Mouse (Mus musculus) liver, embryonic 12.5 days (tissue): Measurements from ENCODE around the gene Cope. TPM values are rescaled to one million over a fixed set of nuclear protein-coding genes. Genes with fewer than 3 reads are reported as not detected.

Source experiments
- ATAC-seq: fragments of 200-750 bp; cut with Nextera tagmentation; 2 replicates; pipeline ENCODE4 v1.8.0; 2017; ENCODE audit warnings: moderate number of reproducible peaks, mild to moderate bottlenecking, moderate library complexity
- H3K27ac ChIP-seq: fragments of 300-500 bp; sonication (generic); 2 replicates; pipeline ENCODE4 v1.5.1; 2016; ENCODE audit warnings: mild to moderate bottlenecking
- H3K27me3 ChIP-seq: fragments of 300-500 bp; sonication (generic); replicated peaks from 2 replicates; pipeline ENCODE4 v1.6.1; 2016; ENCODE audit warnings: mild to moderate bottlenecking, moderate library complexity
- H3K36me3 ChIP-seq: fragments of 300-500 bp; sonication (generic); 2 replicates; pipeline ENCODE4 v1.6.1; 2016; ENCODE audit warnings: mild to moderate bottlenecking, moderate library complexity
- H3K4me1 ChIP-seq: fragments of 300-500 bp; sonication (generic); 2 replicates; pipeline ENCODE4 v1.6.1; 2016
- H3K4me2 ChIP-seq: fragments of 300-500 bp; sonication (generic); 2 replicates; pipeline ENCODE4 v1.6.1; 2016; ENCODE audit warnings: mild to moderate bottlenecking, moderate library complexity
- H3K4me3 ChIP-seq: fragments of 300-500 bp; sonication (generic); 2 replicates; pipeline ENCODE4 v1.5.1; 2016; ENCODE audit warnings: mild to moderate bottlenecking, moderate library complexity
- H3K9ac ChIP-seq: fragments of 300-500 bp; sonication (generic); 2 replicates; pipeline ENCODE4 v1.6.1; 2016; ENCODE audit warnings: mild to moderate bottlenecking, moderate library complexity
- H3K9me3 ChIP-seq: fragments of 300-500 bp; sonication (generic); replicated peaks from 2 replicates; pipeline ENCODE4 v1.6.1; 2016; ENCODE audit warnings: mild to moderate bottlenecking, moderate library complexity
- WGBS: fragments of 180-500 bp; shearing (Covaris S2); methylation state at CpG from one replicate; pipeline ENCODE4 v1.1.7; 2016; ENCODE audit not compliant: insufficient replicate concordance; 5-methylcytosine and 5-hydroxymethylcytosine counted together
- polyA plus RNA-seq: library from polyadenylated mRNA; unstranded; fragments of >200 nt; fragmentation: Nextera tagmentation; extraction: Ambion mirVana; gene quantifications from 2 replicates; pipeline ENCODE4 v1.2.1, GENCODE M21; 2016

Cope gene
- polyA plus RNA-seq, result 205 and 212 TPM in 2 replicates

GRCm38 (mm10) chr8:70302358-70302890 lies at the start of gene Cope, which contains the start of gene Ddx49:
Gene Cope, plus strand, starts transcription at chr8:70302518.
Gene Ddx49, minus strand, starts transcription at chr8:70302489.
- Histone ChIP-seq H3K4me2 (peak within 1 kb of the TSS; percentile 87), H3K9me3 (no peaks in the 10 kb centered on the region), H3K27ac (peak within 1 kb of the TSS; percentile 72), H3K4me3 (peak within 1 kb of the TSS; percentile 79), H3K27me3 (no peaks in the 10 kb centered on the region), H3K4me1 (peaks cover 38% of the 10 kb centered on the region), H3K9ac (peak within 1 kb of the TSS; percentile 80), H3K36me3 (peaks cover 65% of the 10 kb centered on the region)
- ATAC-seq, result peak; percentile 89
- WGBS, result under 1% methylated on average over 40 of the region's 40 CpGs

GRCm38 (mm10) chr8:70254628-70255027 lies 47.7 kb upstream of the Cope start:
- no peak overlapping the region for H3K27ac ChIP-seq
- WGBS, result 74% methylated on average over 1 of the region's 1 CpGs
- no peaks in the 10 kb centered on the region for H3K27me3 ChIP-seq
- no peak overlapping the region for H3K4me3 ChIP-seq
- no peaks in the 10 kb centered on the region for H3K9me3 ChIP-seq
- H3K36me3 ChIP-seq, result peaks cover 100% of the 10 kb centered on the region
- no peak overlapping the region for H3K4me2 ChIP-seq
- peaks cover 16% of the 10 kb centered on the region for H3K4me1 ChIP-seq
- H3K9ac ChIP-seq, result no peak overlapping the region
- ATAC-seq, result no peak

- no peak for ATAC-seq
- H3K27me3 ChIP-seq, result no peaks in the 10 kb centered on the region
- H3K9ac ChIP-seq, result no peak overlapping the region
- no peak overlapping the region for H3K4me2 ChIP-seq
- H3K9me3 ChIP-seq, result no peaks in the 10 kb centered on the region
- peaks cover 33% of the 10 kb centered on the region for H3K4me1 ChIP-seq
- H3K27ac ChIP-seq, result no peak overlapping the region
- 82% methylated on average over 3 of the region's 3 CpGs for WGBS
- H3K4me3 ChIP-seq, result no peak overlapping the region
- peaks cover 100% of the 10 kb centered on the region for H3K36me3 ChIP-seq
Observed at GRCm38 (mm10) chr8:70257456-70257855, 44.9 kb upstream of the Cope start.

- Histone ChIP-seq H3K9ac (peak overlapping the region; percentile 2; the same call in 1 of the 2 replicates), H3K4me3 (no peak overlapping the region), H3K4me2 (no peak overlapping the region), H3K36me3 (peaks cover 100% of the 10 kb centered on the region), H3K27ac (peak overlapping the region; percentile 34), H3K9me3 (no peaks in the 10 kb centered on the region), H3K27me3 (no peaks in the 10 kb centered on the region), H3K4me1 (peaks cover 33% of the 10 kb centered on the region)
- ATAC-seq, result peak; percentile 38; the same call in 1 of the 2 replicates
- WGBS, result 66% methylated on average over 5 of the region's 5 CpGs
Observed at GRCm38 (mm10) chr8:70258600-70258999, 43.7 kb upstream of the Cope start.

GRCm38 (mm10) chr8:70259043-70259442 lies 43.3 kb upstream of the Cope start:
- H3K27me3 ChIP-seq, result no peaks in the 10 kb centered on the region
- peak; percentile 68 for ATAC-seq
- H3K4me2 ChIP-seq, result no peak overlapping the region
- no peak overlapping the region for H3K4me3 ChIP-seq
- peak overlapping the region; percentile 34 for H3K27ac ChIP-seq
- WGBS, result 36% methylated on average over 2 of the region's 2 CpGs
- H3K4me1 ChIP-seq, result peaks cover 33% of the 10 kb centered on the region
- H3K9me3 ChIP-seq, result no peaks in the 10 kb centered on the region
- peak overlapping the region; percentile 2; the same call in 1 of the 2 replicates for H3K9ac ChIP-seq
- H3K36me3 ChIP-seq, result peaks cover 100% of the 10 kb centered on the region

- Histone ChIP-seq H3K9me3 (no peaks in the 10 kb centered on the region), H3K27me3 (no peaks in the 10 kb centered on the region), H3K36me3 (peaks cover 35% of the 10 kb centered on the region), H3K4me1 (peaks cover 44% of the 10 kb centered on the region), H3K4me2 (no peak overlapping the region; the same call in 1 of the 2 replicates), H3K4me3 (no peak overlapping the region), H3K27ac (peak overlapping the region; percentile 47; the same call in 1 of the 2 replicates), H3K9ac (no peak overlapping the region)
- peak; percentile 62 for ATAC-seq
- WGBS, result 27% methylated on average over 3 of the region's 3 CpGs
Observed at GRCm38 (mm10) chr8:70267674-70268073, 34.6 kb upstream of the Cope start.

GRCm38 (mm10) chr8:70268311-70268710 lies 34.0 kb upstream of the Cope start:
- Histone ChIP-seq H3K9ac (no peak overlapping the region), H3K36me3 (peaks cover 28% of the 10 kb centered on the region), H3K4me2 (no peak overlapping the region), H3K27ac (peak overlapping the region; percentile 47; the same call in 1 of the 2 replicates), H3K4me3 (no peak overlapping the region), H3K27me3 (no peaks in the 10 kb centered on the region), H3K4me1 (peaks cover 50% of the 10 kb centered on the region), H3K9me3 (no peaks in the 10 kb centered on the region)
- ATAC-seq, result no peak
- 58% methylated on average over 5 of the region's 5 CpGs for WGBS

GRCm38 (mm10) chr8:70268799-70269565 lies 33.3 kb upstream of the Cope start:
- H3K9ac ChIP-seq, result 0 out of 2 replicates have a peak overlapping the region, but pooled peaks have one; percentile 18
- H3K27me3 ChIP-seq, result no peaks in the 10 kb centered on the region
- no peak overlapping the region for H3K4me3 ChIP-seq
- no peaks in the 10 kb centered on the region for H3K9me3 ChIP-seq
- ATAC-seq, result no peak
- peaks cover 22% of the 10 kb centered on the region for H3K36me3 ChIP-seq
- WGBS, result 27% methylated on average over 11 of the region's 11 CpGs
- no peak overlapping the region for H3K4me2 ChIP-seq
- H3K4me1 ChIP-seq, result peaks cover 56% of the 10 kb centered on the region
- peak overlapping the region; percentile 47; the same call in 1 of the 2 replicates for H3K27ac ChIP-seq

GRCm38 (mm10) chr8:70272949-70273348 lies 29.4 kb upstream of the Cope start:
- Histone ChIP-seq H3K27ac (peak overlapping the region; percentile 68), H3K4me3 (no peak overlapping the region), H3K4me2 (no peak overlapping the region), H3K9me3 (no peaks in the 10 kb centered on the region), H3K36me3 (no peaks in the 10 kb centered on the region), H3K4me1 (peaks cover 67% of the 10 kb centered on the region), H3K27me3 (no peaks in the 10 kb centered on the region), H3K9ac (no peak overlapping the region; the same call in 1 of the 2 replicates)
- WGBS, result 28% methylated on average over 3 of the region's 3 CpGs
- peak; percentile 85 for ATAC-seq

GRCm38 (mm10) chr8:70274350-70274749 lies 28.0 kb upstream of the Cope start:
- ATAC-seq, result no peak
- H3K4me2 ChIP-seq, result no peak overlapping the region
- H3K27ac ChIP-seq, result no peak overlapping the region
- no peaks in the 10 kb centered on the region for H3K36me3 ChIP-seq
- no peaks in the 10 kb centered on the region for H3K9me3 ChIP-seq
- H3K27me3 ChIP-seq, result no peaks in the 10 kb centered on the region
- H3K4me3 ChIP-seq, result no peak overlapping the region
- no peak overlapping the region for H3K9ac ChIP-seq
- H3K4me1 ChIP-seq, result peaks cover 66% of the 10 kb centered on the region

GRCm38 (mm10) chr8:70276476-70276875 lies 25.8 kb upstream of the Cope start:
- H3K9me3 ChIP-seq, result no peaks in the 10 kb centered on the region
- H3K4me3 ChIP-seq, result no peak overlapping the region
- H3K27me3 ChIP-seq, result no peaks in the 10 kb centered on the region
- peak; percentile 64 for ATAC-seq
- H3K36me3 ChIP-seq, result no peaks in the 10 kb centered on the region
- peaks cover 74% of the 10 kb centered on the region for H3K4me1 ChIP-seq
- WGBS, result 33% methylated on average over 3 of the region's 3 CpGs
- 0 out of 2 replicates have a peak overlapping the region, but pooled peaks have one; percentile 13 for H3K9ac ChIP-seq
- peak overlapping the region; percentile 2; the same call in 1 of the 2 replicates for H3K4me2 ChIP-seq
- H3K27ac ChIP-seq, result peak overlapping the region; percentile 69

- Histone ChIP-seq H3K27me3 (no peaks in the 10 kb centered on the region), H3K9ac (peak overlapping the region; percentile 50), H3K27ac (0 out of 2 replicates have a peak overlapping the region, but pooled peaks have one; percentile 42), H3K36me3 (no peaks in the 10 kb centered on the region), H3K9me3 (no peaks in the 10 kb centered on the region), H3K4me3 (peak overlapping the region; percentile 34), H3K4me2 (peak overlapping the region; percentile 41), H3K4me1 (peaks cover 73% of the 10 kb centered on the region)
- 31% methylated on average over 15 of the region's 15 CpGs for WGBS
- ATAC-seq, result no peak
Observed at GRCm38 (mm10) chr8:70278175-70278574, 24.1 kb upstream of the Cope start.
